Comparison of ENCODE assay signal across 9 mouse cellular contexts in genomic region chr11:120305535-120306365, GRCm38 (mm10). TPM values are rescaled to one million over a fixed set of nuclear protein-coding genes. Genes with fewer than 3 reads are reported as not detected.
DNase-seq lines count a peak whose midpoint lies in the region; ATAC-seq and TF ChIP-seq lines count a peak whose summit lies in the region.
"Had no signal": no experiment of that assay in that cellular context is flagged by ENCODE, and none has a peak within 500 bp of the region (broad histone marks: within the 10 kb centered on the region; RNA-seq: fewer than 3 reads in every experiment).

No protein-coding gene starts in this region.

- no peaks in the 10 kb centered on the region for H3K79me2 ChIP-seq in heart, adult 2 months (replicated peaks; ENCODE audit: control insufficient read depth, insufficient read depth, low read length)
- H3K79me2 ChIP-seq in CH12.LX (replicated peaks; ENCODE audit: control insufficient read depth, extremely low read depth, insufficient read depth, poor library complexity, severe bottlenecking) = no peaks in the 10 kb centered on the region

- H3K36me3 ChIP-seq in heart, adult 2 months (ENCODE audit: control insufficient read depth, insufficient read depth, low read length) = no peaks in the 10 kb centered on the region
- H3K36me3 ChIP-seq in CH12.LX (replicated peaks in 1 of 2; ENCODE audit: control insufficient read depth in 1 of 2, insufficient read depth in 1 of 2, low read length in 1 of 2) = no peaks in the 10 kb centered on the region
- no peaks in the 10 kb centered on the region for H3K36me3 ChIP-seq in forebrain, embryonic 14.5 days (ENCODE audit: control insufficient read depth, insufficient read depth, low read length)
- no peaks in the 10 kb centered on the region for H3K36me3 ChIP-seq in liver, embryonic 14.5 days (replicated peaks; ENCODE audit: control insufficient read depth, insufficient read depth, low read depth)

- TF ChIP-seq CTCF in heart, adult 2 months (IDR thresholded peaks at IDR 0.05) = no peak
- TF ChIP-seq CTCF in CH12.LX (conservative IDR thresholded peaks at IDR 0.05 in 1 of 2, IDR thresholded peaks at IDR 0.05 in 1 of 2; ENCODE audit: low read depth in 2 of 2, low read length in 2 of 2) = no peak
- TF ChIP-seq CTCF in liver, embryonic 14.5 days (IDR thresholded peaks at IDR 0.05; ENCODE audit: low read depth) = no peak

- no peak for TF ChIP-seq POLR2A in heart, adult 2 months (IDR thresholded peaks at IDR 0.05; ENCODE audit: insufficient read depth, low read depth, low read length)
- no peak for TF ChIP-seq POLR2A in CH12.LX (IDR thresholded peaks at IDR 0.05; ENCODE audit: low read depth, low read length)

- no peaks in the 10 kb centered on the region for H3K27me3 ChIP-seq in heart, adult 2 months (ENCODE audit: control insufficient read depth, insufficient read depth, low read length)
- peaks cover 91% of the 10 kb centered on the region for H3K27me3 ChIP-seq in CH12.LX (replicated peaks)
- 0 out of 2 replicates have a peak, but pooled peaks cover 4% of the 10 kb centered on the region for H3K27me3 ChIP-seq in forebrain, embryonic 14.5 days (replicated peaks; ENCODE audit: control insufficient read depth, insufficient read depth, low read length)
- H3K27me3 ChIP-seq in liver, embryonic 14.5 days (ENCODE audit: control insufficient read depth, insufficient read depth, low read length) = peaks cover 4% of the 10 kb centered on the region; the same call in 1 of the 2 replicates

- peak overlapping the region; percentile 87 for H3K27ac ChIP-seq in heart, adult 2 months
- H3K27ac ChIP-seq in CH12.LX (ENCODE audit: insufficient read depth, low read depth) = no peak overlapping the region
- H3K27ac ChIP-seq in forebrain, embryonic 14.5 days (ENCODE audit: low read depth, low read length) = peak overlapping the region; percentile 81
- peak overlapping the region; percentile 67 for H3K27ac ChIP-seq in liver, embryonic 14.5 days

- 30% methylated on average over 15 of the region's 15 CpGs for WGBS in heart, adult 2 months
- WGBS in forebrain, embryonic 14.5 days = 25% methylated on average over 15 of the region's 15 CpGs
- 14% methylated on average over 15 of the region's 15 CpGs for WGBS in liver, embryonic 14.5 days (ENCODE audit: insufficient replicate concordance)

- H3K4me2 ChIP-seq in CH12.LX (ENCODE audit: insufficient read depth, low read depth, poor library complexity, severe bottlenecking) = peak overlapping the region; percentile 93
- peak overlapping the region; percentile 56 for H3K4me2 ChIP-seq in forebrain, embryonic 14.5 days (ENCODE audit: low read length)
- peak overlapping the region; percentile 100 for H3K4me2 ChIP-seq in liver, embryonic 14.5 days (ENCODE audit: low read depth)

- in situ Hi-C loops in CH12.LX (cut with MboI; ENCODE audit: low pct_ligation_motif_present, low pct_unique_long_range_greater_than_20kb, low sequenced_read_pairs) = loop anchor here (5.0 kb wide), 1 partner anchor 293 kb away; no protein-coding TSS in a partner anchor

- TF ChIP-seq EP300 in heart, adult 2 months (IDR thresholded peaks at IDR 0.05; ENCODE audit: insufficient read depth, low read depth, low read length) = no peak
- TF ChIP-seq EP300 in CH12.LX (IDR thresholded peaks at IDR 0.05; ENCODE audit: low read length) = no peak
- no peak for TF ChIP-seq EP300 in liver, embryonic 14.5 days (IDR thresholded peaks at IDR 0.05; ENCODE audit: low read depth)

- intact Hi-C loops in heart, adult 2 months (cut with DNase I) = loop anchor here (1.0 to 5.0 kb wide), 6 partner anchors 22 to 275 kb away; no protein-coding TSS in a partner anchor

- H3K4me3 ChIP-seq in heart, adult 2 months = peak overlapping the region; percentile 65
- H3K4me3 ChIP-seq in CH12.LX (replicated peaks in 1 of 3; ENCODE audit: low read depth in 2 of 3, low read length in 2 of 3, poor library complexity in 1 of 3) = peak overlapping the region; percentile 23 to 55 (median 41)
- H3K4me3 ChIP-seq in forebrain, embryonic 14.5 days (ENCODE audit: low read depth, low read length) = peak overlapping the region; percentile 35
- peak overlapping the region; percentile 64 to 74 for H3K4me3 ChIP-seq in liver, embryonic 14.5 days (ENCODE audit: insufficient read depth in 1 of 2, low read depth in 2 of 2, low read length in 2 of 2)

- TF ChIP-seq RAD21 in CH12.LX (IDR thresholded peaks at IDR 0.05; ENCODE audit: low read depth, low read length) = no peak

- H3K4me1 ChIP-seq in heart, adult 2 months (ENCODE audit: control insufficient read depth, insufficient read depth, low read length) = peaks cover 13% of the 10 kb centered on the region
- peaks cover 15 to 20% of the 10 kb centered on the region in 2 experiments for H3K4me1 ChIP-seq in CH12.LX (ENCODE audit: control insufficient read depth in 1 of 2, insufficient read depth in 2 of 2)
- peaks cover 24% of the 10 kb centered on the region for H3K4me1 ChIP-seq in forebrain, embryonic 14.5 days (ENCODE audit: control insufficient read depth, insufficient read depth, low read length)
- H3K4me1 ChIP-seq in liver, embryonic 14.5 days (replicated peaks; ENCODE audit: control insufficient read depth in 2 of 2, insufficient read depth in 2 of 2, low read length in 1 of 2) = peaks cover 53 to 60% of the 10 kb centered on the region in 2 experiments

- no peak for ATAC-seq in forebrain, embryonic 14.5 days
- ATAC-seq in liver, embryonic 14.5 days (ENCODE audit: insufficient read depth) = no peak

- dilution Hi-C loops in CH12.LX (cut with MboI; ENCODE audit: extremely low pct_ligation_motif_present, extremely low pct_unique_long_range_greater_than_20kb, low sequenced_read_pairs) = no loop called here

- H3K9me3 ChIP-seq in CH12.LX (replicated peaks; ENCODE audit: low read length) = peaks cover 23% of the 10 kb centered on the region
- no peaks in the 10 kb centered on the region for H3K9me3 ChIP-seq in forebrain, embryonic 14.5 days (replicated peaks; ENCODE audit: control insufficient read depth, low read length)
- no peaks in the 10 kb centered on the region for H3K9me3 ChIP-seq in liver, embryonic 14.5 days (ENCODE audit: control insufficient read depth, low read length)

- no peak for DNase-seq in heart, adult 2 months
- DNase-seq in heart, adult 8-10 months (ENCODE audit: low spot score) = no peak
- no peak for DNase-seq in CH12.LX (ENCODE audit: extremely low read depth)
- DNase-seq in forebrain, embryonic 14.5 days (ENCODE audit: low spot score) = no peak
- DNase-seq in liver, embryonic 14.5 days (ENCODE audit: low read depth in 3 of 3, low spot score in 3 of 3) = no peak
- DNase-seq in ovary, postnatal 10 days (ENCODE audit: low spot score) = no peak
- no peak for DNase-seq in left cerebral cortex, adult 11 months (ENCODE audit: low spot score)
- DNase-seq in right cerebral cortex, postnatal 36 days (ENCODE audit: low spot score in 2 of 2) = no peak

- H3K9ac ChIP-seq in heart, adult 2 months (ENCODE audit: low read depth, low read length) = peak overlapping the region; percentile 72
- H3K9ac ChIP-seq in CH12.LX (ENCODE audit: insufficient read depth, low read depth) = peak overlapping the region; percentile 64
- H3K9ac ChIP-seq in forebrain, embryonic 14.5 days (ENCODE audit: low read length) = peak overlapping the region; percentile 58
- peak overlapping the region; percentile 84 for H3K9ac ChIP-seq in liver, embryonic 14.5 days (replicated peaks)

TF ChIP-seq in CH12.LX, 34 proteins besides CTCF, POLR2A, EP300 and RAD21:
- no peak for TF ChIP-seq SMC3 (IDR thresholded peaks at IDR 0.05; ENCODE audit: low read depth, low read length)
- TF ChIP-seq ZMIZ1 (IDR thresholded peaks at IDR 0.05; ENCODE audit: low read depth, low read length) = no peak
- 0 out of 2 replicates have a peak, but pooled peaks have one; percentile 17 for TF ChIP-seq MYC (IDR thresholded peaks at IDR 0.05; ENCODE audit: low read depth, low read length)
TF ChIP-seq in CH12.LX: peak in this region for 1.

RNA-seq across cellular contexts. Expression of gene Actg1, which starts 42.6 kb away (rescaled TPM):
- total RNA-seq in heart, adult 2 months (2021) = 100 to 1,000 TPM; 222 to 321 TPM
- 510 and 694 TPM in 2 replicates for polyA plus RNA-seq in heart, adult 2 months (2012; rRNA removed)
- 100 to 1,000 TPM; 188 to 320 (median 251) TPM for total RNA-seq in heart, adult 8-10 months (2022)
- total RNA-seq in CH12.LX (2012; rRNA removed) = 1,832 and 2,176 TPM in 2 replicates
- 2,424 and 2,484 TPM in 2 replicates for total RNA-seq in CH12.LX (2014; rRNA removed)
- polyA plus RNA-seq in CH12.LX (2012; ENCODE audit: insufficient read length, low read depth) = 3,554 and 4,362 TPM in 2 replicates
- 3,852 and 3,863 TPM in 2 replicates for polyA plus RNA-seq in forebrain, embryonic 14.5 days (2014; fragmentation: Nextera tagmentation; extraction: Ambion mirVana)
- 256 and 265 TPM in 2 replicates for polyA plus RNA-seq in liver, embryonic 14.5 days (2012; rRNA removed)
- 451 and 544 TPM in 2 replicates for polyA plus RNA-seq in liver, embryonic 14.5 days (2014; fragmentation: Nextera tagmentation; extraction: Ambion mirVana)

RNA-seq across cellular contexts. Expression of gene Fscn2, which starts 55.6 kb away (rescaled TPM):
- total RNA-seq in heart, adult 2 months (2021) = not detected
- polyA plus RNA-seq in heart, adult 2 months (2012; rRNA removed) = 0.15 and 0.21 TPM in 2 replicates
- not detected for total RNA-seq in heart, adult 8-10 months (2022)
- 0.25 TPM in 1 of 2 replicates, not detected in the other for total RNA-seq in CH12.LX (2012; rRNA removed)
- total RNA-seq in CH12.LX (2014; rRNA removed) = not detected in 2 replicates
- polyA plus RNA-seq in CH12.LX (2012; ENCODE audit: insufficient read length, low read depth) = not detected in 2 replicates
- 0.75 and 1.4 TPM in 2 replicates for polyA plus RNA-seq in forebrain, embryonic 14.5 days (2014; fragmentation: Nextera tagmentation; extraction: Ambion mirVana)
- not detected in 2 replicates for polyA plus RNA-seq in liver, embryonic 14.5 days (2012; rRNA removed)
- polyA plus RNA-seq in liver, embryonic 14.5 days (2014; fragmentation: Nextera tagmentation; extraction: Ambion mirVana) = not detected in 2 replicates
- total RNA-seq: heart, postnatal 14 days had no signal
